Mouse (Mus musculus) CD4-positive helper T cell, adult 2 months (primary cell): Measurements from ENCODE around the gene Olfr324.

Experiments used
- DNase-seq: peaks from one replicate; pipeline ENCODE4 v3.0.0-alpha.2; 2012; ENCODE audit warnings: low read depth, missing footprints, low spot score

Gene Olfr324

DNA sequence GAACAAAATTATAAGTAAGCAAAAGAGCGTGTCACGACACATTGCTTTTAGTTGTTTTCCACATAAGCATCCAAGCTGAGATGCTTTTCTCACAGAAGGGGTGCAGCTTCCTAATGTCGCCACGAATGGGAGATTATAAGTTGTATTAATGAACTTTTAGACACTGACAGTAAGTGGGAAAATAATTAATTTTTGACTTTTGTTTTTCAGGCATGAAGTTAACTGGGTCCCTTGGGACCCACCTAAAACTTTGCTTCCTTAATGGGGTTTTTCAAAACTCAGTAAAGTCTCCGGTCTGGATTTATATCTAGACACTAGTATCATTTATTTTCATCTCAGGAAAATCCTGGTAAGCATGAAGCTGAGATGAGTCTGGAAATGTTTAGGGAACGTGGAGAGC is at the start of gene Olfr324:
TSS of gene Olfr324 (plus strand) at position 301 of the 400 bp plus-strand sequence.
- DNase-seq: no peak

DNA sequence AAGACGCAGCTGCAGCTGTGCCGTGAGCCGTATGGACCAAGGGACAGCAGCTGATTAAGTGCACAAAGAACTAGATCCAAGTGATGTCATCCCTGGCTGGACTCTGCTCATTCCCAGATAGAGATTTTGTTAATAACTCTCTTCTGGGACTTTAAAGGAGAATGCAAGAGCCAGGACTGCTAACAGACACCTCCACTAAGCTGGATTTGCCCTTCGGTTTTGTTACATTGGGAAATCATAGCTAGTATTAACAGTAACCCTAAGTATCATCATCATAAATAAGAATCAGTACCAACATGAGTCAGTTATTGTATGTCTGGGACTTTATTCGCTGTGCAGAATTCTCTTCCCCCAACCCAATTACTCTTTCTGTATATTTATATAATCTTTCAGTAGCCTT is 48.6 kb upstream of the Olfr324 start, which contains the start of gene Olfr329-ps:
TSS of gene Olfr329-ps (minus strand) at position 101 of the 400 bp plus-strand sequence.
- DNase-seq: no peak

DNA sequence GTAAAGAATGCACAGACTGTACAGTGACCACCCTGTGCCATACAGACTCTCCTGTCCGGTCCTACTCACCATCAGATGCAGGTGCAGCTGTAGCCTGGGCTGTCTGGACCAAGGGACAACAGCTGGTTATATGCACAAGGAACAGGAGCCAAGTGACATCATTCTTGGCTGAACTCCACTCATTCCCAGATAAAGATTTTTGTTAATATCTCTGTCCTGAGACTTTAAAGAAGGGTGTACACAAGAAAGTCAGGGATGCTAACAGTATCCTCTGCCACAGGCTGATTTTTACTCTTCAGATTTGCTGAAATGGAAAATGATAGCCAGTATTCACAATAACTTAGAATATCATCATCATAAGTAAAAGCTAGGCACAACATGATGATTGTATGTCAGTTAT is 39.4 kb upstream of the Olfr324 start, which contains the start of gene Olfr328:
TSS of gene Olfr328 (minus strand) at position 101 of the 400 bp plus-strand sequence.
- no peak for DNase-seq

DNA sequence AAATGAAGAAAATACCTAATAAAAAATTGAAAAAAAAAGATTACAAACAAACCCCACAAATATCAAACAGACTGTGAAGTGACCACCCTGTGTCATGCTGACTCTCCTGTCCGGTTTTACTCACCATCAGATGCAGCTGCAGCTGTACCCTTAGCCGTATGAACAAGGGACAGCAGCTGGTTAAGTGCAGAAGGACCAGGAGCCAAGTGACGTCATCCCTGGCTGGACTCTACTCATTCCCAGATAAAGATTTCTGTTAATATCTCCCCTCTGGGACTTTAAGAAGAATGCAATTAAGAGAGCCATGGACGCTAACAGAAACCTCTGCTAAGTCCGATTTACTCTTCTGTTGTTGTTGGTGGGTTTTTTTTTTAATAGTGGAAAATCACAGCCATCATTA is 24.5 kb upstream of the Olfr324 start, which contains the start of gene Olfr224:
TSS of gene Olfr224 (minus strand) at position 149 of the 400 bp plus-strand sequence.
- no peak for DNase-seq

DNA sequence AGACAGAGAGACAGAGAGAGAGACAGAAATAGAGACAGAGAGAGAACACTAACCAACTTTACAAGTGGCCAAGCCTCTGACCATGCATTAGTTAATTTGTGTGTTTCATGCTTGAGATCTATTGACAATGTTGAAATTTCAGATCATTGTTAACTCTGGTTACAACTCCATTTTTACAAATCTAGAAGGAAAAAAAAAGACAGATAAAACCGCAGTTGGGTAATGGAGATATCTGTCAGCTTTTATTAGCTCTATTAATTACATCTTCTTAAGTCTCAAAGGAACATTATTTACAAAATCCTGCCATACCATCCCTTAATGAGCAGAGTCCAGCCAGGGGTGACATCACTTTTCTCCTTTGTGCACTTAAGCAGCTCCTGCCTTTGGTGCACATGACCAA is 17.5 kb upstream of the Olfr324 start, which contains the start of gene Olfr325:
TSS of gene Olfr325 (plus strand) at position 301 of the 400 bp plus-strand sequence.
- no peak for DNase-seq

DNA sequence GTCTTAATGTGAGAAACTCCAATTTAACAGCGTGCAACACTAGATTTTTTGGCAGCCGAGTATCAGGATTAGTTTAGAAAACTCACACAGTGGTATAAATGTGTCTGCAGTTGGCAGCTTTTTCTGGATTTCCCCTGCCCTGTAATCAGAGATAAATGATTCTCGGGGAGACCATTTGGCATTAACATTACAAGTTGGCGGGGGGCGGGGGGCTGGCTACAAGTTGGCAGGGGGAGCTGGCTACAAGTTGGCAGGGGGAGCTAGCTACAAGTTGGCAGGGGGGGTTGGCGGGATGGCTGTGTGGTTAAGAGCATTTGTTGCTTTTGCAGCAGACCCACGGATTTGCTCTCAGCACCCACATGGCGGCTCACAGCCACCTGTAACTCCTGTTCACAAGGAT is 16.3 kb upstream of the Olfr324 start:
- no peak for DNase-seq

DNA sequence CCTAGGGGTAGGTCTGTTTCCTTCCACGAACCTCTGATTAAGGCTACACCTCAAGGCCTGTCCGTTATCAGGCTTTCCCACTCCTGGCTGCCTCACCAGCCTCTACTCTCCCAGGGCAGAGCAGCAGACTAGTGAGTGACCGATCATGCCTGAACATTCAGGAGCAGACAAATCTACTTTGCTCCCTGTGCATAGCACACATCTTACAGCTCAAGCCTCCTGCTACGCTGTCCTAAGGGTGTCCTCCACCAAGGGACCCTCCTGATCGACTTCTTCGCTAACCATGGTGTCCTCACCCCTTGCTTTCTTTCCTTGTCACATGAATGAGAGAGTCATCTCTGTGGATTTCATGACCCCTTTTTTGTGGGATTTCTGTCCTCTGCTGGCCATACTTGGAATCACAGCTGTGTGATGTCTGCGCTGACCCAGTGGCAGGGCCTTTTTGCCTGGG is 7.0 kb upstream of the Olfr324 start:
- DNase-seq: no peak

DNA sequence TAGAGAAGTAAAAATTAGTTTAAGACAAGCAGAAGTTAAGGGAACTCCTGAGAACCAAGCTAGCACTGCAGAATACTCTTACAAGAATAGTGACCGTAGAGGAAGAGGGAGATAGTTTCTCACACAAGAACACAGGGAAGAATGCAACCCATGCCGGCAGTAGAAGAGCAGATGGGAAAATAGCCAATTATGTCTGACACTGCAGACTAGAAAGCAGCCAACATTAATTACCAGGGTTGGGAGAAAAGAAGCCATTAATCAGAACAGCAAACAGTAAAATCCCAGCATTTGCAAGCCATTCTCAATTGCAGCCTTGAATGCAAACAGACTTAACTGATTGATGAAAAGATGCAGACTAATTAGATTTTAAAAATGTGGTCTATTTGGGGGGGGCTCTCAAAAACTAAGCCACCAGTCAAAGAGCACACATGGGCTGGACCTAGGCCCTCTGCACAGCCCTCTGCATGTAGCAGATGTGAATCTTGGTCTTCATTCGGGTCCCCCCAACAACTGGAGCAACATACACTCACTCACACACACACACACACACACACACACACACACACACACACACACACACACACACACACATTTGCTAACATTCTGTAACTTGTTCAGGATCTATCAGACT is 6.2 kb upstream of the Olfr324 start:
- no peak for DNase-seq

DNA sequence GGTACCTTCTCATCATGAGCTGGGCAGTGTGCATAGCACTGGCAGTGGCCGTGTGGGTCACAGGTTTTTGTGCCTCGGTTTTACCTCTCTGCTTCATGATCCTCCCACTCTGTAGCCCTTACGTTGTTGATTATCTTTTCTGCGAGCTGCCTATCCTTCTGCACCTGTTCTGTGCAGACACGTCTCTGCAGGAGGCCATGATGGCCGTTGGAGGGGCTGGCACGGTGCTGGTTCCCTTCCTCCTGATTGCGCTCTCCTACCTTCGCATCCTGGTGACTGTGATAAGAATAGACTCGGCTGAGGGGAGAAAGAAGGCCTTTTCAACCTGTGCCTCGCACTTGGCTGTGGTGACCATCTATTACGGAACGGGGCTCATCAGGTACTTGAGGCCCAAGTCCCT is 2.9 kb downstream of the Olfr324 start:
- no peak for DNase-seq

DNA sequence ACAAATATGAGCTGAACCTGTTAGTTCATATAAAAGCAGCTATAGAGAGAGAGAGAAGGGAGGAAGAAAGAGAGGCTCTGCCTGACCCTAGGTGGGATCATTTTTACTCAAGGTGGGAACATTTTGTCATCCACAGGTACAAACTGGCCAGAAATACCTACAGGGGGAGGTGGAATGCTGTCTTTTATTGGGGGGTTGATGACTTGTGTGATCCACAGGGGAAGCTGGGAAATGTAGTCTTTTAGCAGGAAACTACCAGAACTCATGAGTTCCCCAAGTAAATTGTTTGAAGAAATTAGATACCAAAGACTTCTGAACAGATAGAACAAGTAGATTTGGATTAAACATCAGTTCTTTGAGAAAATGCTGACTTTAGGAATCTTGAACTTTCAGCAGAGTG is 7.1 kb downstream of the Olfr324 start:
- no peak for DNase-seq

DNA sequence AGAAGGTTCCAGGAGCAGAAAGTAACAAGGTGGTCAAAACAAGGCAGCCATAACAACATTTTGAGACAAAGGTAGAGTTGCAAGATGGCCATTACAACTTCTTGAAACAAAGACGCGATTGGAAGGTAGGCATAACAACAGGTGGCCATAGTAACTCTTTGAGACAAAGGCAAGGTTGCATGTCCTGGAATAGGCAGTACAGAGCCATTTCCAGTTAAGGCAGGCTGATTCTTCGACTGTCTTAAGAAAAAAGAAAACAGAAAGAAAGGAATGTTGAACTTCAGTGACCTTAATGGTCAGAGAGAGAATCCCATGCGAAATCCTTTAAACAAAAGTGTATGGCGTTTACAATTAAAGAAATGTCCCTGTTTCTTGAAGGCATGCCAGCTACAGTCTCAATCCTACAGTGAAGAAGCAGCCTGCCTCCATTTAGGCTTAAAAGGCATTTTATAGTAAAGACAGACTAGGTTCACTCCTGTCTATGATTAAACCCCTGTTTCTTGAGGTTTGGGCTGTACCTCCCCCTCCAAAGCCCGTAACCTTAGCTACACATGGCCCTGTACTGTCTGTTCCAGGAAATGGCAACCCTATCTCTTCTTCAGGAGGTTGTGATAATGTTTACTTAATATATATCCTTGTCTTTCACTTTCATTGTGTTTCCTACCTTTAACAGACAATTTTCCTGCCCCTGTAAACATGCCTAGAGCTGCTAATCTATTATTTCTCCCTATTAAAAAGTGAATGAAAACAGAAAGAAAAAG is 8.1 kb downstream of the Olfr324 start:
- DNase-seq: no peak

DNA sequence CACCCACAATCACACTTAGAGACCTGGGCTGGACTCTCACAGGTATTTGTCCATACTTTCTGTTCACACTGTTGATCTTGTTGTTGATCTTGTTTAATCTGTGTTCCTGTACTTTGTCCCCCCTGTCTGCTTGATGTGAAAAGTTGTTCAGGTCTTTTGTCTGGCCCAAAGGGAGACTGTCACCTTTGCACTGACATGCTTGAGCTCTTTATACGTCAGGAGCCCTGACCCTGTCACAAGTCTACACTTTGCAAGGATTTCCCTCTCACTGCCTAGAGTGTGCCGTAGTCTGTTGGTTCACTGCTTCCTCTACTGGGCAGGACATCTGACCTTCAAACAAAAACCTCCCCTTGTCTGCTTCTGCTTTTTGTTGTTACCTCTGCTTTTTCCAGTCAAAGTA is 9.8 kb downstream of the Olfr324 start:
- no peak for DNase-seq

DNA sequence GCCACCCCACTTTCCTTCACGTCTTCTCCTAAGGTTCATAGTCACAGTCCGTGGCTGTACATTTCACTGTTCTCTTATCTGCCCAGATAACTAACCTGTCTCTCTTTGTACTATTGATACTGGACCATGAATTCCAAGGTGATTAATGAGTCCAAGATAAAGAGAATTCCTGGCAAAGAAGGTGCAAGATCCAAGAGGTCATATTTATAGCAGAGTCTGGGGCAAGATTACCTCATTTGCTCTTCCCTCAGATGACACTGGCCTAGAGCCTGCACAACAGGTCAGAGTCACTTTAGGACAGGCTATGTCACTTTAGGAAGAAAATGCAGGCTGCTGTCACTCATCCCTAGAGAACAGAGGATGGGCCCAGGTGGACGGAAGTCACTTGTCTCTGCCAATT is 10.3 kb downstream of the Olfr324 start:
- no peak for DNase-seq

DNA sequence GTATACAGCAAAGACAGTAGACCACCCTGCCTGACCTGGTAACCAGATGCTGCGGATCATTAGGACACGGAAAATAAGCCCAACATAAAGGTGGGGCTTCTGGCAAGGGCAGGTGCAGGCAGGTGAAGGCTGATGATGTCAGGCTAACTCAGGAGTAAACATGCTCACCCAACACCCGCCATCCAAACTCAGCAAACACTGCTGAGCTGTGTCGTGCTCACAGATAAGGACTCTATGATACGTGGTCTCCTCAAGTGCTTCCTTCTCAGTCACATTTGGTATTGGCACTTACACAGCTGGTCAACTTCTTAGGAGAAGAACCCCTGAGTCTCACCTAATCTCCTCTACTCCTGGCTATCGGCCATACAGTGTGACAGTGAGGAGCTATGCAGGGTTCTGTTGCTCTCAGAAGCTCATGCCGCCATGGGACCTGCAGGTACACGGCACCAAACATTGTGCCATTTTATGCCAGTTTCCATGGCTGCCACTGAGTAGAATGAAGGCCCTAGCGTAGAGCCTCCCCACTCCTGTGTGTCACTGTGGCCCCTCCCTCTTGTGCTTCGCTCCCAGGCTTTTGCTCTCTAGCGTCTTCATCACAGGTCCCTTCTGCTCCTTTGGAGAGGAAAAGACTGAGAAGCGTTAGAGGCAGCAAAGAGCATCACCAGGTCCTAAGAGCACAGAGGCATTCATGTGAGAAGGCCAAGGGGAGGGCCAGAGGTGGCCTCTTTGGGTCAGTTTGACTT is 11.4 kb downstream of the Olfr324 start:
- DNase-seq: no peak

DNA sequence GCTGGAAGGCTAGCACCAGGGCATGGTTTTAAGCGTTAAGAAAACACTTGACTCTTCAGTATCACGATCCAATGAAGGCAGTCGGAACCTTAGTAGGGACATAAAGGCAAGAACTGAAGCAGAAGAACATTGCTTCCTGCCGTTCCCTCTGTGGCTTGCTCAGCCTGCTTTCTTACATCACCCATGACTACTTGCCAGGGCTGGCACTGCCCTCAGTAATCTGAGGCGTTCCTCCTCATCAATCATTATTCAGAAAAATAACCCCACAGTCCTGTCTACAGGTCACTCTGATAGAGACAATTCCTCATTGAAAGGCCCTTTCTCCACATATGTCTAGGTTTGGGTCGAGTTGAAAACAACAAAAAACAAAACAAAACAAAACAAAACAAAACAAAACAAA is 12.1 kb downstream of the Olfr324 start:
- DNase-seq: no peak

DNA sequence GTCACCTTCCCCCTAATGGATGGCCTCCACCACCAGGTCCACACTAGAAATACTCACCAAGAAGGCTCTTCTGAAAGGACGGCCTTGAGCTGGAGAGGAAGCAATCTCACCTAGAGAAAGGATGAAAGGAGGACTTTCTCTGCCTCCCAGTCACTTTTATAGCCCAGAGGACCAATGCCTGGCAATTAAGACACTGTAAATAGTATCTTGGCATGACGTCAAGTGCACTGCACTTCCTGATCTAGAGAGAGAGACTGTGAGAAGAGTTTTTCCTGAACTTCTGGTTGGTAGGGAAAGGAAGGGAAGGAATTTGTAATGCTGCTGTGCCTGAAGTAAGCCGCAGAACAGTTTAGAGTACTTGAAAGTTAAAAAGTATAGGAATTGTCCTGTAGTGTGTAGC is 18.4 kb downstream of the Olfr324 start:
- no peak for DNase-seq

DNA sequence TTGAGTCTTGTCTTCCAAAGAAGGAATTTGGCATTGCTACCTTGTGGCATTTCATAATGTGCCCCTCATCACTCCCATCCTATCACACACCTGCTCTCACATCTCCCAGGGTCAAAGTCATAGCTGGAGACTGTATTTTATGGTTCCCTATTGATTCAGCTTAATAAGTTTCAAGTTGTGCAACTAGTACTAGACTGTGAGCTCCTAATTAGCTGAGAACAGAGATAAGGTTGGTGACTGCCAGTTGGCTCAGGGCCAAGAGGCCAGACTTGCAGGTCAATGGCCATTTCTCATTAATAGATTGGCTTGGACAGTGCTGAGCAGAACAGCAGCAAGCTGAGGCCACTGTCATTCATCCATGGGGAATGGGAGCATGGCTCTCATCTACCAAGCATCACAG is 19.6 kb downstream of the Olfr324 start:
- DNase-seq: no peak

DNA sequence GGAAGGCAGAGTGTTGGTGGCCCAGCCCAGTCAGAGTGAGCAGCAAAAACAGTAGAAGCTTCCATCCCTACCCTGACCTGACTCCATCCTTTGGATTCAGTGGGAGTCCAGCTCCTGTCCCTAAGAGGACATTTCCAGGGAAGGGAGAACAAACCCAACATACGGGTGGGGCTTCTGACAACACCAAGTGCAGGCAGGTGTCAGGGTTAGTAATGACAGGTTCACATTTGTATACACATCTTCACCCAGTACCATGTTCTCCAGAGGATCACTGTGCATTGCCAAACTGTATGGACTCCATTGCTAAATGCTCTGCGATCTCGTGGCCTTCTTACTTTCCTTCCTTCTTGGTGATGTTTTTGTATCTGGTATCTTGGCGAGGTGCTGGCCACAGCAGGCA is 21.1 kb downstream of the Olfr324 start, which contains the start of gene 2210407C18Rik:
TSS of gene 2210407C18Rik (minus strand) at position 101 of the 400 bp plus-strand sequence.
- DNase-seq: no peak

DNA sequence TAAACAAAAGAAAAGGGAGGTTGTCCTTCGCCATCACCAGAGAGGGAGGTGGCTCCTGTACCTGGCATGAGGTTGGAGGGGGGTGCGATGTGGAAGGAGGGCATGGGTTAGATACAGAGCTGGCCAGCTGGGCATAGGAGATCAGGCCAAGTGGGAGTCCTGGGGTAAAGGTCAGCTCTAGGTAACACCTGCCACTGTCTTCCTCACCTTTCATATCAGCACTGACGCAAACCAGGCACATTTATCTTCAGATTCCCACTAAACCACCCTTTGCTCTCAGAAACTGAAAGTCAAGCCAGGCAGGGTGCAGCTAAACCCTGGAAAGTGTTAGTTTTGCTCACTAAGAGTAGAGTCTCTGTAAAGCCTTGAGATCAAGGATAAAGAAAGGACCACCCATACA is 23.5 kb downstream of the Olfr324 start:
- no peak for DNase-seq

DNA sequence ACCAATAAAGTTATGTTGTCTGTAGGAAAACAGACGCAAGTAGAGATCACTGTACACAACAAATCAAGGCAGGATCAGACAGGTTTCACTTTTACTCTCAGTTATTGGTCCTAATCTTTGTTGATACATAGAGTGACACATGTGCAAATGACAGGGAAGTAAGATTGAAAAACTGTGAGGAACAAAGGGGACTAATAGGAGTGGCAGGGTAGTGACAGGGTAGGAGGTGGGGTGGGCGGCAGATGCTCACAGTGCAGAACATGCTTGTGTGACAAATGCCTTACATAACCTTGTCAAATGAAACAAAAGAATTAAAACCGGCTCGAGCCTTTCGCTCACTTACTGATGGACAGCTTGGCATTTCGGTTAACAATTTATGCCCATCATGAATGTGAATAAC is 23.9 kb downstream of the Olfr324 start:
- DNase-seq: no peak

DNA sequence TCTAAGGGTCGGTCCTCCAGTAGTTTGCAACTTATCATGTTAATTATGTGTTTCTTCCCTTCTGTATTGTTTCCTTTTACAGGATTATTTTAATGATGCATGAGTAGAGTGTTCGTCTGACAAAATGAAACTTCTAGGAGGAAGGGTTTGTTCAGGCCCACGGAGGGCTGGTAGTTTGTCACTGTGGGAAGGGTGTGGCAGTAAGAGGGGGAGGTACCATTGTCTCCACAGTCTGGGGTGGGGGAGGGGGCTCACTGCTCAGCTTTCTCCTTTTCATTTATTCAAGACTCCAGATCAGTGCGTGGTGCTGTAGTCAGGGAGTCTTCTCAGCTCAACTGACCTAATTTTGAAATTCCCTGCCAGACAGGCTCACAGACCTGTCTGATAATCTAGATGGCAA is 31.2 kb downstream of the Olfr324 start:
- DNase-seq: no peak

DNA sequence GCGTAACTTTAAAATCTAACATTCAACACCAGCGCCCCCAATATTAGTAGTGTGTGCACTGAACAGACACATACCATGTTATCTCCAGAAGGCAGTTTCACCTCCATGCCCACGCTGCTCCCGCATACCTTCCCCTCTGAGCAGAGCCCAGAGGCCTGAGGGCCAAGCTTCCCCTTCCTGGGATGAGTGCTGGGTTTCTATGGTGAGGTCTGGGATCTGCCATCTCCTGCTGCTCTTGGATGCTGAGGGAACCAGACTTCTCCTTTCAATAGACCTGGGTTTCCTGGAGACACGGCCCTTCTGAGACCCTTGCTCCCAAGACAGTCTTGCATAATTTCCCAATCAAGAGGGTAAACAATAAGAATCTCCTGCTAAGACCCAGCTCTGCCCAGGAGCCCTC is 35.5 kb downstream of the Olfr324 start, which contains the start of gene Olfr323:
TSS of gene Olfr323 (minus strand) at position 101 of the 400 bp plus-strand sequence.
- DNase-seq: no peak
